Mouse (Mus musculus) heart, postnatal 0 days (tissue): ENCODE data around the gene Coro2b. TPM values are rescaled to one million over a fixed set of nuclear protein-coding genes. Genes with fewer than 3 reads are reported as not detected.

Source experiments
- ATAC-seq: fragments of 200-750 bp; cut with Nextera tagmentation; 2 replicates; pipeline ENCODE4 v1.8.0; 2017; ENCODE audit warnings: low read depth, moderate number of reproducible peaks, moderate library complexity; ENCODE audit not compliant: insufficient read depth
- DNase-seq: peaks from one replicate; pipeline ENCODE4 v3.0.0-alpha.2; 2016; ENCODE audit warnings: low spot score
- H3K27ac ChIP-seq: fragments of 300-500 bp; sonication (generic); 2 replicates; pipeline ENCODE4 v1.5.1; 2014; ENCODE audit warnings: low read depth, mild to moderate bottlenecking
- H3K27me3 ChIP-seq: fragments of 300-500 bp; sonication (generic); 2 replicates; pipeline ENCODE4 v1.6.1; 2014; ENCODE audit warnings: low read length, mixed read lengths; ENCODE audit not compliant: control insufficient read depth, insufficient read depth
- H3K36me3 ChIP-seq: fragments of 300-500 bp; sonication (generic); replicated peaks from 2 replicates; pipeline ENCODE4 v1.6.1; 2014; ENCODE audit warnings: low read length, mixed read lengths; ENCODE audit not compliant: control insufficient read depth, insufficient read depth
- H3K4me1 ChIP-seq: fragments of 300-500 bp; sonication (generic); 2 replicates; pipeline ENCODE4 v1.6.1; 2014; ENCODE audit warnings: antibody characterized with exemption; ENCODE audit not compliant: control insufficient read depth, insufficient read depth
- H3K4me2 ChIP-seq: fragments of 300-500 bp; sonication (generic); 2 replicates; pipeline ENCODE4 v1.6.1; 2014; ENCODE audit warnings: low read depth, mild to moderate bottlenecking, low read length, moderate library complexity
- H3K4me3 ChIP-seq: fragments of 300-500 bp; sonication (generic); 2 replicates; pipeline ENCODE4 v1.5.1; 2014; ENCODE audit warnings: low read depth, low read length
- H3K9ac ChIP-seq: fragments of 300-500 bp; sonication (generic); replicated peaks from 2 replicates; pipeline ENCODE4 v1.6.1; 2014; ENCODE audit warnings: low read depth, low read length, mixed read lengths
- H3K9me3 ChIP-seq: fragments of 300-500 bp; sonication (generic); replicated peaks from 2 replicates; pipeline ENCODE4 v1.6.1; 2016; ENCODE audit warnings: low read length; ENCODE audit not compliant: control insufficient read depth
- CTCF ChIP-seq: IDR thresholded peaks from 2 replicates; pipeline ENCODE4 v1.5.1; 2016; ENCODE audit warnings: antibody characterized with exemption, control low read depth, low read depth
- EP300 ChIP-seq: IDR thresholded peaks from 2 replicates; pipeline ENCODE4 v1.6.1; 2016; ENCODE audit warnings: antibody characterized with exemption, low read depth
- WGBS: fragments of 180-500 bp; shearing (Covaris S2); extraction: QIAGEN DNeasy Blood & Tissue Kit; methylation state at CpG from one replicate; pipeline ENCODE4 v1.1.7; 2014; 5-methylcytosine and 5-hydroxymethylcytosine counted together
- polyA plus RNA-seq: library from polyadenylated mRNA; unstranded; fragments of >200 nt; fragmentation: Nextera tagmentation; extraction: Ambion mirVana; gene quantifications from 2 replicates; pipeline ENCODE4 v1.2.1, GENCODE M21; 2015
- total RNA-seq: library from RNA; depleted of rRNA; stranded (reverse); fragments of >200 nt; gene quantifications from 2 replicates; pipeline ENCODE4 v1.2.3, GENCODE M21; 2014; ENCODE audit warnings: low replicate concordance

The Coro2b gene
- total and polyA plus RNA-seq, 2 experiments from 2014 or later: 5.5 to 45.9 TPM

- peaks cover 21% of the 10 kb centered on the region for H3K4me1 ChIP-seq
- TF ChIP-seq CTCF: no peak
- TF ChIP-seq EP300: no peak
- H3K4me3 ChIP-seq: no peak overlapping the region
- no peak overlapping the region for H3K4me2 ChIP-seq
- H3K9ac ChIP-seq: no peak overlapping the region
- ATAC-seq (no peak), DNase-seq (no peak)
- H3K36me3 ChIP-seq: peaks cover 2% of the 10 kb centered on the region; the same call in 1 of the 2 replicates
- no peak overlapping the region for H3K27ac ChIP-seq
- H3K27me3 ChIP-seq: no peaks in the 10 kb centered on the region
- H3K9me3 ChIP-seq: no peaks in the 10 kb centered on the region
- WGBS: 62% methylated on average over 6 of the region's 6 CpGs
Measured at GRCm38 (mm10) chr9:62385062-62385461, 151.8 kb downstream of the Coro2b start.

GRCm38 (mm10) chr9:62382519-62383084, 154.2 kb downstream of the Coro2b start:
- peaks cover 21% of the 10 kb centered on the region for H3K4me1 ChIP-seq
- TF ChIP-seq EP300 (no peak), CTCF (no peak)
- no peaks in the 10 kb centered on the region for H3K9me3 ChIP-seq
- H3K9ac ChIP-seq: no peak overlapping the region
- H3K27me3 ChIP-seq: no peaks in the 10 kb centered on the region
- peaks cover 22% of the 10 kb centered on the region for H3K36me3 ChIP-seq
- WGBS: 64% methylated on average over 10 of the region's 10 CpGs
- H3K4me3 ChIP-seq: no peak overlapping the region
- peak overlapping the region; percentile 75 for H3K27ac ChIP-seq
- DNase-seq (peak; percentile 11), ATAC-seq (no peak)
- no peak overlapping the region for H3K4me2 ChIP-seq

- TF ChIP-seq CTCF: no peak
- peak; percentile 59; the same call in 1 of the 2 replicates for TF ChIP-seq EP300
- WGBS: 12% methylated on average over 8 of the region's 8 CpGs
- peak; percentile 75 for ATAC-seq
- Histone ChIP-seq H3K4me3 (no peak overlapping the region), H3K4me1 (peaks cover 21% of the 10 kb centered on the region), H3K27ac (peak overlapping the region; percentile 75), H3K9ac (no peak overlapping the region), H3K27me3 (no peaks in the 10 kb centered on the region), H3K36me3 (peaks cover 32% of the 10 kb centered on the region), H3K9me3 (no peaks in the 10 kb centered on the region), H3K4me2 (no peak overlapping the region)
- peak; percentile 77 for DNase-seq
Measured at GRCm38 (mm10) chr9:62381402-62381913, 155.4 kb downstream of the Coro2b start.

- peaks cover 43% of the 10 kb centered on the region for H3K36me3 ChIP-seq
- H3K4me1 ChIP-seq: peaks cover 21% of the 10 kb centered on the region
- DNase-seq (no peak), ATAC-seq (no peak)
- peak overlapping the region; percentile 75 for H3K27ac ChIP-seq
- no peak overlapping the region for H3K4me3 ChIP-seq
- H3K4me2 ChIP-seq: no peak overlapping the region
- no peaks in the 10 kb centered on the region for H3K27me3 ChIP-seq
- no peak overlapping the region for H3K9ac ChIP-seq
- H3K9me3 ChIP-seq: no peaks in the 10 kb centered on the region
- WGBS: 62% methylated on average over 5 of the region's 5 CpGs
- TF ChIP-seq CTCF (no peak), EP300 (no peak)
Measured at GRCm38 (mm10) chr9:62380351-62380750, 156.5 kb downstream of the Coro2b start.

GRCm38 (mm10) chr9:62377897-62378296, 158.9 kb downstream of the Coro2b start:
- TF ChIP-seq CTCF (no peak), EP300 (no peak)
- no peak for ATAC-seq
- H3K36me3 ChIP-seq: peaks cover 55% of the 10 kb centered on the region

GRCm38 (mm10) chr9:62374276-62374675, 162.6 kb downstream of the Coro2b start:
- no peak overlapping the region for H3K4me3 ChIP-seq
- H3K9ac ChIP-seq: no peak overlapping the region
- no peaks in the 10 kb centered on the region for H3K27me3 ChIP-seq
- H3K27ac ChIP-seq: peak overlapping the region; percentile 59
- no peak for TF ChIP-seq CTCF
- WGBS: 56% methylated on average over 3 of the region's 3 CpGs
- peaks cover 45% of the 10 kb centered on the region for H3K36me3 ChIP-seq
- no peaks in the 10 kb centered on the region for H3K9me3 ChIP-seq
- H3K4me2 ChIP-seq: peak overlapping the region; percentile 19; the same call in 1 of the 2 replicates
- peaks cover 13% of the 10 kb centered on the region; the same call in 1 of the 2 replicates for H3K4me1 ChIP-seq
- DNase-seq (no peak), ATAC-seq (no peak)

More at GRCm38 (mm10) chr9:62377897-62378296, 158.9 kb downstream of the Coro2b start:
- DNase-seq: no peak
- no peaks in the 10 kb centered on the region for H3K27me3 ChIP-seq
- no peak overlapping the region for H3K27ac ChIP-seq
- no peak overlapping the region for H3K4me3 ChIP-seq
- WGBS: 88% methylated on average over 10 of the region's 10 CpGs
- H3K4me1 ChIP-seq: peaks cover 21% of the 10 kb centered on the region
- no peaks in the 10 kb centered on the region for H3K9me3 ChIP-seq
- no peak overlapping the region for H3K4me2 ChIP-seq
- H3K9ac ChIP-seq: no peak overlapping the region
